Mouse (Mus musculus) central nervous system, embryonic 14 days (tissue): ENCODE results near the gene Pkp1. TPM values are rescaled to one million over a fixed set of nuclear protein-coding genes. Genes with fewer than 3 reads are reported as not detected.

Source experiments
- polyA plus RNA-seq: library from polyadenylated mRNA; depleted of rRNA; stranded (reverse); fragments of >200 nt; gene quantifications from 2 replicates; pipeline ENCODE4 v1.2.3, GENCODE M21; 2012; rRNA removed

Pkp1 gene
- 0.16 and 3.1 TPM in 2 replicates for polyA plus RNA-seq

DNA sequence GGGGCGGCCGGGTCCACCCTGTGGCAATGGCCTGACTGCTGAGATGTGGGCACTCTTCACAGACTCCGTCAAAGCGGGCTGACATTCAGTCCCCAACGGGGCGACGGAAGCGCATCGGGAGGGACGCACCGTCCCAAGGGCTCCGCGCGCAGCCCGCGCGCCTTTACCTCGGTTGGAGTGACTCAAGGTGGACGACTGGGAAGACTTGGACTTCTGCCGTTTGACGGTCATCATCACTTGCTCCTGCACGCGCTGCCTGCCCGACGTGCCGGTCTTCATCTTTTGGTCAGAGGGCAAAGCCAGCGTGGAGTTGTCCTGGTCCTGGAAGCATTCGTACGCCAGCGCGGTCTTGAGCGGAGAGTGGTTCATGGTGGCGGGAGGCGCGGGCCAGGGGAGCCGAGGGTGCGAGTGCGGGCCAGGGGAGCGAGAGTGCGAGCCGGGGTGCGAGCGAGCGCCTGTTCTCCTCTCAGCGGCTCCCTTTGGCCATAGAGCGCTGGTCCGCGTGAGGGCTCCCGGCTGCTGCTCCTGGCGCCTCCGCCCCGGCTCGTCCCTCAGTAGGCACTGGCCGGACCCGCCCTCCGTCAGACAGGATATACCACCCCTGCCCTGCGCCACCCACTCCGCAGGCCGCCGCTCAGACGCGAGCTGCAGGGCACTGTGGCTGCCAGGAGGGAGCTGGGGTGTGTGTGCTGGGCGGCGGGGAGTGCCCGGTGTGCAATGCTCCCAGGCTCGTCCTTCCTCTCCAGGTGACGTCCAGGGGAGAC lies at the start of gene Pkp1:
Pkp1 (minus strand) TSS at position 564 of the 764 bp plus-strand sequence.

DNA sequence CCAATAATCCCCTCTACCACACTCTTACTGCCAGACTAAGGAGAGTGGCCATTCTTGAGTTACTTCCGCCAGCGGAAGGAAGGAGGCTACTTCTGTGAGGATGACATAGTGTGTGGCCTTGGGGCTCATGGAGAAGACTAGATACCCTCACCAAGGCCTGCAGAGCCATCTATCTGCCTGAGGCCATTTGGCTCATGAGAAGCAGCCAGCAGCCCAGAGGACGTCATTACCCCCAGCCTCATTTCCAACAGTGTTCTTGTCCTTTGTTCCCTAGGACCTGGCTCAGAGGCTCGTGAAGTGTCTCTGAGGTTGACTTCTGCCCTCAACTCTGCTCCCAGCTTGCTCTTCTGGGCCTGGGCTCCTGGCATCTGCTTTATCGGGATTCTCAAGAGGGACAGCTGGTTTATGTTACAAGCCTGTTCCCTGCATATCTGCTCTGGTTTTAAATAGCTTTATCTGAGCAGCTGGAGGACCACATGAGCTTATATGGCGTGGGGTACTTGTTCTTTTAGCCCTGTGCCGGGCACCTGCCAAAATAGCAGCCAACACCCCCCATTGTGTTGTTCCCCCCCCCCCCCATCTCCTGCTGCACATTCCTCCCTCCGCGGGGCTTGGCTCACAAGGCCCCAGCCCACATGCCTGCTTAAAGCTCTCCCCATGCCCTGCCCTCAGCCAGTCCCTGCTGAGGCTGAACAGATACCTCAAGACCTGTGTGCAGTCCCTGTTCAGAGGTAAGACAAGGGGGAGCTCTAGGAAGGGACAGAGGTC lies 83.1 kb downstream of the Pkp1 start, which contains the start of gene Tnnt2:
Tnnt2 (plus strand) TSS at position 639 of the 768 bp plus-strand sequence.

Other genes starting within 250 kb of the Pkp1 start
- gene Csrp1, start 199.1 kb downstream of the Pkp1 start, polyA plus RNA-seq = 30.7 and 46.2 TPM in 2 replicates
- 15.6 and 24.1 TPM in 2 replicates for gene Phlda3, start 153.1 kb downstream of the Pkp1 start, polyA plus RNA-seq
- 1.1 and 66.1 TPM in 2 replicates for gene Tnni1, start 139.8 kb downstream of the Pkp1 start, polyA plus RNA-seq
- 0.43 and 2.0 TPM in 2 replicates for gene Lad1, start 100.6 kb downstream of the Pkp1 start, polyA plus RNA-seq
- 0.57 and 24.1 TPM in 2 replicates for gene Tnnt2, start 82.9 kb downstream of the Pkp1 start, polyA plus RNA-seq
- gene Igfn1, start 87.1 kb upstream of the Pkp1 start, polyA plus RNA-seq = 0.04 and 0.11 TPM in 2 replicates
- 131 and 137 TPM in 2 replicates for gene Tmem9, start 88.9 kb upstream of the Pkp1 start, polyA plus RNA-seq
- 0.15 and 0.37 TPM in 2 replicates for gene Ascl5, start 131.6 kb upstream of the Pkp1 start, polyA plus RNA-seq
- 0.42 and 3.5 TPM in 2 replicates for gene Cacna1s, start 133.5 kb upstream of the Pkp1 start, polyA plus RNA-seq
- 120 and 146 TPM in 2 replicates for gene Kif21b, start 212.2 kb upstream of the Pkp1 start, polyA plus RNA-seq